ENCODE assay signal across 15 mouse cellular contexts in the genomic region with DNA sequence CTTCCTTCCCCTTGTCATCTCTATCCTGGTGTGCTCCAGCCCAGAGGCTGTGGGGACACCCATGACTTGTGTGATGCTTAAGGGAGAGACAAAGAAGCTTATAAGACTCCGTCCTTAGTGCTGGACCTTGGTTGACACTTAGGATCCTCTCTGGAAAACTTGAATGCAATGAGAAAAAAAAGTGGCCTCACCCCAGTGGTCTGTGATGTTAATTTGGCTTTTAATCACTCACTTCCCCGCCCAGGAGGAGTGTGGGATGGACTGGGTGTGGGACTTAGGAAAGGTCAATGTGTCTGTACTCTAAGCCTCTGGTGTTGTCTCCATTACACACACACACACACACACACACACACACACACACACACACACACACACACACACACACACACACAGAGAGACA.
DNase-seq lines count a peak whose midpoint lies in the region.
"Had no signal": no experiment of that assay in that cellular context is flagged by ENCODE, and none has a peak within 500 bp of the region (broad histone marks: within the 10 kb centered on the region; RNA-seq: fewer than 3 reads in every experiment).

No protein-coding gene starts in this region.

- DNase-seq in ES-CJ7 (ENCODE audit: low read depth, low spot score), result peak; percentile 86
- peak; percentile 85 for DNase-seq in R1 (ENCODE audit: low read depth, low spot score)
- peak; percentile 84 for DNase-seq in ZHBTc4 (ENCODE audit: low read depth, low spot score)
- no peak for DNase-seq in cerebellum, adult 11-12 months
- DNase-seq in right cerebral cortex, postnatal 25 days, result no peak
- DNase-seq: adrenal gland, adult 2 months; adrenal gland, postnatal 10 days; adrenal gland, postnatal 25 days; B cell, adult 2 months; cerebellum, adult 11 months; cerebellum, adult 2 months; cerebellum, adult 9-10 months; cerebellum, postnatal 10 days; cerebellum, postnatal 25 days; forebrain, postnatal 0 days had no signal

Comparison
In these comparisons a context has a peak if more than half of its experiments do, and no peak if none do; other contexts are left out.
1. DNase-seq: peak in ES-CJ7 (single experiment), R1 (single experiment) and ZHBTc4 (single experiment); none in cerebellum, adult 11-12 months (single experiment) and right cerebral cortex, postnatal 25 days (single experiment).